Mouse (Mus musculus) lung, postnatal 4 days (tissue): ENCODE measurements at regions not wholly inside any gene's neighbourhood (a gene's known extent, or its start where the extent isn't known, plus 50 kb on each side); places are given as distances from the start of the nearest gene placed in this dataset.
A peak's percentile ranks its signal among the peaks of the same experiment; 100 is the strongest.

Experiments
- DNase-seq, 2 experiments: peaks; one replicate each; pipeline ENCODE4 v3.0.0; 2021

DNA sequence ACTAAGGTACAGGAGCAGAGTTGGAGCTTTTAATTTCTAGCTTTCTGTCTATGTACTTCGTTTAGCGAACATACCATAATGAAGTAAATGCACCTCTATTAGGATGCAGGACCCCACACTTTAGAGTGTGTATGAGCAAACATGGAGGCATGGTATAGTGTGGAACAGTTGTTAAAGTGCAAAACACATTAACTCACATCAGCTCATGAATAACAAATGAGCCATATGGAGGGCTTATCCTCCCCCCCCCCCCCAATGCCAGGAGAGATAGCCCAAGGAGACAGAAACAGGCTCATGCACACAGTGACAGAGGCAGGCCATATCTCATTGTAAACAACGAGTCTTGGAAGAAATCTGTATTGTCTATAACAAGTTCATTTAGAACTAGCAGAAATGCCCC lies 270.9 kb upstream of the Sall1 start:
- no peak for DNase-seq

DNA sequence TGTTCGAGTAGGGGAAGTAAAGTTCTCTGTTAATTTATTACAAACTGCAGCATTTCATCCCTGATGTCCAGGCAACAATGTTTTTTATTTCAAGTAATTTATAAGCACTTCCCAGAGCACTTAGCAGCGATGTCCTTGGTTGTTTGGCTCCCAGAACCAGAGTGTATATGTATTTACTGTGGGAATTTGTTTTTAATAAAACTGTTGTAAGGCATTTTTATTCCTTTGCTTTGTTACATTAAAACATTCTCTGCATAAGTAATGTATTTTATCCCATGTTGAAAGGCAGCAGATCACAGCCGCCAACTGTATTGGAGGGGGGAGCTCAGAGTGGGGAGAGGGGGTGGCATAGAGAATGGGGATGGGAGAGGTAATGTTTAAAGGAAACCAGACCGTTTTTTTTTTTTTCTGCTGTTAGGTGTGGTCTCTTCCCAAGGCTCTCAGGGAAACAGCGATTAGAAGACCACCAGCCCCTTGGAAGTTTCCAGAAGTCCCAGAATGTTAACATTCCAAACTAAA lies 266.8 kb upstream of the Sall1 start:
- no peak for DNase-seq

DNA sequence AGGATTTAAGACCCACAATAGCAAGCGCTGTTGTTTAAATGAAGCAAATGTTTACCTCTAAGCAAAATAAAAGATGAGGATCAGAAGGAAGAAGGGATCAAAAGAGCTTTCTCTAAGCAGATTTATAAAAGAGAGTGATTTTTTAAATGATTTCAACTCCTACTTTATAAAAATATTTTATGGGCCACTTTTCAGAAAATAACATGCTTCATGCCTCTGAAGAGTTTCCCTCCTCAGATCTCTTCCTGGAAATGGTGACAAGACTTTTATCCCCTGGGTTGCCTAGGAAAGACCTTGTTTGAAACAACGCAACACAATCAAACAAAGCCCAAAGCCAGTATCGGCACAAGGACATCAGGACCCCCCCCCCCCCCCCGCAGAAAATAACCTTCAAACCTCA lies 265.6 kb upstream of the Sall1 start:
- DNase-seq = no peak

DNA sequence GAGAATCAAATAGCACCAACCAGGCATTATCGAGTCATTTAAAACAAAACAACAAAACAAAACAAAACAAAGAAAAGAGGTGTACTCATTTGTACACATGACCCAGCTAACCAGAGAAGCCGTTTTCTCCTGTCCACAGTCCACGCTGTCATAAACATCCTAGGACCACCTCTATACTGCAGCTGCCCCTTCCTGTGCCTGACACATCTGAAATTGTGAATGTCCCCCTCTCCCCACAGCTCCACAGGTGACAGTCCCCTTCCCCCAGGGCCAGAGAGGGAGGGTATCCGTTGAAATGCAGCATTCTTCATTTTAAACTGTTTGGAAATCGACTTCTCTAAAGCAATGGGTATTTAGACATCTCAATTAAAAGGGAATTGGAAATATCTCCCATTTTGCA lies 265.0 kb upstream of the Sall1 start:
- no peak for DNase-seq

DNA sequence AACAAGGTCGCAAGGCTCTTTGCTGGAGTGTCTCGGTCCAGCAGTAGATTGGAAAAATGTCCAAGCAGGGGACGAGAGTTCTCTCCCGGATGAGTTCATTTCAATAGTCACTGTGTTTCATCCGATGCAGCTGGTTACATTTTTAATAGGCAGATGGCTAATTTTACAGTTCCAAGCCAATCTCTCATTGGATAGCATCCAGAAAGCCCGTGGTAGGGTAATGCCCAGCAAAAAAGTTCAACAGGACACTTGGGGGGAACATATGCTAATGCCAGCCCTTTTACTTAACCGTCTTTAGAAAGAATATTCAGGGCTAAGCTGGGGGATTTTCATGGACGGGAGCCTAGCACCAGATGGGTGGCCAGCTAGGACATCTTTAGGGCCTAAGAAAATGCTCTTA lies 264.6 kb upstream of the Sall1 start:
- DNase-seq = no peak

DNA sequence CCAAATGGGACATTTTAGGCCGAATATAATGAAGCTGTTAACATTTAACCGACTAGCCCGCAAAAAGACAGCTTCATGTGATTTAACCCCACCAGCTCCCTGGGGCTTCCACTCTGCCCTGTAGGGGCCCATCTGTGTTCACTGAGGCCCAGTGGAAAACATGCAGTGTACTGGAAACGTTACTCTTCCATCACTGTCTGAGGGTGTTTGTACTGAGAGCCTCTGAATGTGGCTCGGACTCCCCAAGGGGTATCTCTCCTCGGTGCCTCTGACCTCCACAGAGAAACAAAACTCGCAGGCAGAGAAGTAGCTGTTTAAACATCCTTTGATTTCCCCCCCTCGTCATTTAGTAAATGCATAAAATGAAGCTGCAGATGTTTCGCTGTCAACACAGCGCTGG lies 263.6 kb upstream of the Sall1 start:
- no peak for DNase-seq

DNA sequence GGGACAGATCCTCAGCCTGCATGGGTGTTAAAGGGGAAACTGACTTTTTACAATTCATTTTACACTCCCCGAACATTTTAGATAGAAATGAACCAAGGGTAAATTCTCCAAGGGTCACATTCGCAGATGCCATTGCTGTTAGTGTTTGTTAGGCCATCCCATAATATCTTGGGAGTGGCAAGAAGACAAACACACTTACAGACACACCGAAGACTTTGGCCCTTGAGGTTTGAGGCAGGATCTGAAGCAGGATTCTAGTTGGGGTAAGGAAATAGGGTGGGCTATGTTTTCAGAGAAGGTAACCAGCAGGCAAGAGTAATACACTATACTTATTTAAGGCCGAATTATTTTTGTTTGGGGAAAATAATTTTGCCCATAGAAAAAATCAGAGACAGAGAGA lies 263.1 kb upstream of the Sall1 start:
- DNase-seq = no peak

DNA sequence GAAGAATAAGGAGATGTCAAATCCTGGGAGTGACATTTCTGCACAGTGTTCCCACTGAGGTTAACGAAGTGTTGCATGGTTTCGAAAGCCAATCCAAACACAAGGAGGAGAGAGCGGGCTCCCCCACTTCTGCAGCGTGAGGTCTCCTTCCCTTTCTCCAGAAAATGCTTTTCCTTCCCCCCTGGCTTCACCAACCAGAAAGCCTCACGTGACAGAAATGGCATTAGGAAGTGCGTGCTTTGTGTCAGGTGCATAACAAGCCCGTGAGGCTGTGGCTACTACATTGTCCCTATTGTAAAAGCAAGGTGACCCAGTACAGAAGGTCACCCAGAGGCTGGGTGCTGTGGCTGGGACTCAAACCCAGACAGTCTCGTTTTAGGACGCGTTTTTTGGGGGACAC lies 260.2 kb upstream of the Sall1 start:
- no peak for DNase-seq

DNA sequence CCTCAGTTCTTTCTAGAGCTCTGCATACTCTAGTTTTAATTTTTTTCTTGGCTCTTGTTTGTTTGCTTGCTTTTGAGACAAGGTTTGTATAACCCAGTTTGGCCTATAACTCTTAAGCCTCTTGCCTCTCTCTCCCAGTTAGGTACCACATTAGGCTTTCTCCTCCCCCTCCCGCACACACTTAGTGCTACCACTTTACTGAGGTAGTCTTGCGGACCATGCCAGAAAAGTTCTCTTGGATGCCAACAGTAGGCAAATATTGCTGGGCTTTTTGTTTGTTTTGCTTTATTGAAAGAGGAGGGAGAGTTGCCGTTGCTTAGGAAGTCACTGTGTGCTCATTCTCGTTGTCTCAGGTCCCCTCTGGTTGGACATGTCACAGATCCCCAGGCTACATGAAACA lies 259.4 kb upstream of the Sall1 start:
- peak in 1 of 2 experiments; percentile 5 for DNase-seq

DNA sequence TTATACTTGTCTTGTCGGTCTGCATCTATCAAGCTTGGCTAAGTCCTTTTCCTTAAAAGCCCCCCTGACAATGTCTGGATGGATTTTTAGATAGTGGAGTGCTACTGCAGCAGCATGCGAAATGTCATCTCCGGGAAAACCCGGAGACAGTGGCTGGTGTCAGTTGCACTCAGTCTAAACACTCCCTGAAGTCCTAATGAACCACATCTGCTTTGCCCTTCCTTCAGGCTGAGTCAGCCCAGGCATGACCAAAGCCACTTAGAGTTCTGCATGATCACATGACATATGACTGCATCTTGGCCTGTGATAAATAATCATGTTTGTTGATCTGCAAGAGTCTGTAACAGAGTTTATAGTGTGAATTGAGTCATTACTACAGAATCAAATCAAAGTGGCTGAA lies 255.7 kb upstream of the Sall1 start:
- DNase-seq = no peak

DNA sequence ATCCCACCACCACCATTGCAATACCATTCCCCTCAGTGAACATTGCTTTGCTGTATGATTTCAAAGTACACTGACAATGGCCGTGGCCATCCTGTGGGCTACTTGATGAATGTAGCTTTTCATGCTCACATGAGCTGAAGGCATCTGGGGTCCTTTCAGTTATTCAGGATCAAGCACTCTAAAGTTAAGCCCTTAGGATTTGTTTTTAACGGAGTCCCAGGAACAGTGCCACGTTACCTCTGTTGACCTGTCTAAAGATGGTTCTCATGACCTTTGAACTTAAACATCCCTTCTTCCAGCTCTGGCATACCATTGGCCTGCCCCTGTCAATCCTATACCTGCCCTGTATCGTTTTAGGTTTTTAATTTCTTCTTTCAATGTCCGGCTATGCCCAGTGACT lies 251.7 kb upstream of the Sall1 start:
- no peak for DNase-seq

DNA sequence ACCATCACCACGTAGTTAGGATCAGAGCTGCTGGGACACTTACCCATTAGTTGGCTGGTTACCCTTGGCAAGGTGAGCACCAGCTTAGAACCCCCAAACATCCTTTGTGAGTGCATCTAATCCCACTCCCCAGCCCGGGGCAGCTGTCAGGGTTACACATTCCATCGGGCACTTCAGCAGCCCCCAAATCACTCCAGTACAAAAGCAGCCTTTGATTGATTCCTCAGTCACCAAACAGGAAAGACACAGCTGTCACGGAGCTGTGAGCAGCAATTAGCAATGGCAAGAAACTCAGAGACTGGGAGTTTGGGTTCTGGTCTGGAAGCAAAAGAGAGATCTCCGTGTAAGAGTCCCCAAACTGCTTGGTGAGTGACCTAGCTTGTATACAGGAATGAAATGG lies 245.1 kb upstream of the Sall1 start:
- no peak for DNase-seq

DNA sequence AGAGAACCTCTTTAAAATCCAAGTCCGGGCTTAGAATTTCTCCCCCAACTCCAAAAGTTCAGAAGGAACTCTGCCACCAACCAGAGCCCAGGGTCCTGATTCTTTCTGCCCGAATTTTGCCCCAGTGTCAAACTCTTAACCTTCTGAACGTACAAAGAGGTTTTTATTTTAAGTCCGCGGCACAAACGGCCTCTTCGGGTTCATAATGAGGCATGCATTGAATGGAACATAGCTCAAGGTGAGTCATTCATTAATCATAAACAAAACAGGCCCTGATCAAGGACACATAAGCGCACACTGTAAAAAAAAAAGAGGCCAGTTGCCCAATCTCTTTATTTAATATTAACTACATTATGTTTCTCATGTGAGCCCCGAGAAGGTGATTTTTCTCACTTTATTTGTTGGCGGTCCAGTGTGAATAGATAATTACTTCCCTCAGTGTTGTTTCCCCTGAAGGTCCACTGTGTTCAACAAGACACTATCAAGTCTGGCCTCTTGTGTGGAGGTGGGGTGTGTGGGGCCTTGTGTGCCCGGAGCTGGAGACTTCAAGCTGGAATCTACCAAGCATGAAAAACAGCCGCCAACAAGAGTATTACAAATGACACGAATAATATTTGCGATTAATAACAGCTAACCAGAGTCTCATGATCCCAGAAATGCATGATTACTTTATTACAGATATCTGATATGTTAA lies 241.1 kb upstream of the Sall1 start:
- DNase-seq = no peak

DNA sequence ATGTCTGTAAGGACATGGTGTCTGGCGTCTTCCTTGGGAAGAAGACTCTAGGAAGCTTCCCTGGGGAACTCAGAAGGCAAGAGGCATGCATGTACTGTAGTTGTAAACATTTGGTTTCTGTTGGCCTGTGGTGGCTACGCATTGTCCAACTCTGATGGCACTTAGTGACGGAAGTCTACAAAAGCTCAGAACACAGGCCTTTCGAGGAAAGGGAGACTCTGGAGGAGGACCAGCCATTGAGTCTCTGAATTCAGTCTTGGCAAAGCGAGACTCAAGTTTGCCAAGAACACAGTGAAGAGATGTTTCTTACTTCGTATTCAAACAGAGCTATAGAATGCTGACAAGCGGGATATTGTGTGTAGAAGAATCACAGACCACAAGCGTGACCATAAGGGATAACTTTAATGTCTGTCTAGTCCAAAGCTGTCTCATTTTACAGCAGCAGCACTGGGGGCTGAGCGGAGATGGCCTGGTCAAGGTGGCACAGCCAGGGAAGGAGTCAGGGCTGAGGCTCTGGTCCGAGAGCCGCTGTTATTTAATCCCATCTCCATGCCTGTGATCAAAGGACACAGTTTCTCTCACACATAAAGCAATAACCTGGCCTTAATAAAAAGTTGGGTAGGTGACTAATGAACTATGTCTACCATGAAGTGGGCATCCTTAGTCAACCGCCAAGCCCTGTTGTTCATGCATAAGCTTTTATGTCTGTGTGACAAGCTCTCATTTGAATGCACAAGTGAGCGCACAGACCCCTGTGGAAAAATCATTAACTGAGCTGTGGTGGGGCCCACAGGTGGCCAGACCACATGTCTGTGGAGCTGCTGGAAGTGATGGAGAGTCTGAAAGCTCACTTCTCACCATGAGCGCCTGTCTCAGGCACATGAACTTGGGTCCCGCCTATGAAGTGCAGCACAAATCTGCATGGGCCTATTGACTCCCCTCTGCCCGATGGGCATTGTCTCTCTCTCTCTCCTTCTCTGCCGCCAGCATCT lies 239.4 kb upstream of the Sall1 start:
- DNase-seq = no peak

DNA sequence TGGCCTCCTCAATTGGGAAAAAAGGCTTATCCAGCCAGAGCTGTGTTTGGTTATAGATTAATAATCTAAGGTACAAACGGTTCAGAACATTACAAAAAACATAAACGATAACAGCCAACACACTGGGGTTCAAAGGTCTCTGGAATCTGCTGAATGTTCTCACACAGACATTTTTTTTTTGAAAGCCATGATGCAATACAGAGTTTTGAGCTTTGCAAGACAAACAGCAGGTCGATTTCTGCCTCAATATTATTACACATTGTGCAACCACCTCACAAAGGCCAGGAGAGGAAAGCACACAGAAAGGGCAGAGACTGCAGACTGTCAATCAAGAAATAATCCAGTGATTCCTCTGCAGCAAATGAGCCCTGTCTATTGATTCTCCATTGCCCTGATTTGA lies 235.9 kb upstream of the Sall1 start:
- no peak for DNase-seq

DNA sequence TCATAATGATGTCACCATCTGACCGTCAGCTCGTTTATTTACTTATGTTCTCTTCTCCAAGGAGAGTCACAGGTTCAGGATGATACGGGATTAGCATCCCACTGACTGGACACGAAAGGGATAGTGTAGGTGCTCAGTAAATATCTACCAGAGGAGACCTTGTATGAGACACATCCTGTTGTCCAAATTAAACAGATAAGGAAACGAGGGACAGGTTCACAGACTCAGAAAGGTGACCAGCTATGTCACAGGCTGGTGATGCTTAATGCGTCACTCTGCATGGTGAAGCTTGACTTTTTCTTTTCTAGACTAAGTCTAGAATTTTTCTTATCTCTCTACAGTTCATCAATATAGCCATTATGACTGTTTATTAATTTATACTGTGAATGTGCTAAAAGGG lies 235.2 kb upstream of the Sall1 start:
- DNase-seq = no peak

DNA sequence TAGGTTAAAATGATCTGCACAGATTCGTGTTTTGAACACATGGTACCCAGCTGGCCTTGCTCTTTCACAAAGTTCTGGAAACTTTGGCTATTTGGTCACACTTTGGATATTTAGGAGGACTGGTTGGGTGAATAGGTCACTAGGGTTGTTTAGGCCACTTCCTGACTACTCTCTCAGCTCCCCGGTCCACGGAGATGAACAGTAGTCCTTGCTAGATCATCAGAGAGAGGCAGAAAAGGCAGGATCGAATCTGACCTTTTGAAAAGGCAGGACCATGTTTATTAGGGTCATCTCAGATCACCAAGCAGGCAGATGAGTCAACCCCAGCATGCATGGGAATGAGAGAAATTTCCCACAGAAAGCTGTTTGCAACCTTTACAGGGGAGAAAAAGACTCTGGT lies 229.3 kb upstream of the Sall1 start:
- DNase-seq = no peak

DNA sequence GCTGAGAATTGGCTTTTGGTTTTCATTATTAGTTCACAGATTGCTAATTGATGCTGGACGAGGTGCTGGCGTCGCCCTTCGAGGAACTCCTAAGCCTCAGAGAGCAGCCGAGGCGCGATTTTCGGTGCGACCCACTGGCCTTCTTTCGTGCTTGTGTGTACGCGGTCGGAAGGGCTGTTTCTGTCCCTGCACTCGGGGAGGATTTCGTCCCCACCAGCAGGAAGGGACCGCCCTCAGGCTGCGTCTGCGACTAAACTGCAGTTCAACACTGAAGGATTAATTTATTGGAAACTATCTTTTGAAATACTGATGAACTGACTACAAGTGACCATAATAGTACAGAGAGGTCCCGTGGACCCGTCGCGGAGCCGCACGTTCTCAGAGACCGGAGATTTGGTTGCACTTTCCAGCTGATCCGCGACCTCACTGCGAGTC lies 228.4 kb upstream of the Sall1 start:
- peak; percentile 14 to 24 for DNase-seq

DNA sequence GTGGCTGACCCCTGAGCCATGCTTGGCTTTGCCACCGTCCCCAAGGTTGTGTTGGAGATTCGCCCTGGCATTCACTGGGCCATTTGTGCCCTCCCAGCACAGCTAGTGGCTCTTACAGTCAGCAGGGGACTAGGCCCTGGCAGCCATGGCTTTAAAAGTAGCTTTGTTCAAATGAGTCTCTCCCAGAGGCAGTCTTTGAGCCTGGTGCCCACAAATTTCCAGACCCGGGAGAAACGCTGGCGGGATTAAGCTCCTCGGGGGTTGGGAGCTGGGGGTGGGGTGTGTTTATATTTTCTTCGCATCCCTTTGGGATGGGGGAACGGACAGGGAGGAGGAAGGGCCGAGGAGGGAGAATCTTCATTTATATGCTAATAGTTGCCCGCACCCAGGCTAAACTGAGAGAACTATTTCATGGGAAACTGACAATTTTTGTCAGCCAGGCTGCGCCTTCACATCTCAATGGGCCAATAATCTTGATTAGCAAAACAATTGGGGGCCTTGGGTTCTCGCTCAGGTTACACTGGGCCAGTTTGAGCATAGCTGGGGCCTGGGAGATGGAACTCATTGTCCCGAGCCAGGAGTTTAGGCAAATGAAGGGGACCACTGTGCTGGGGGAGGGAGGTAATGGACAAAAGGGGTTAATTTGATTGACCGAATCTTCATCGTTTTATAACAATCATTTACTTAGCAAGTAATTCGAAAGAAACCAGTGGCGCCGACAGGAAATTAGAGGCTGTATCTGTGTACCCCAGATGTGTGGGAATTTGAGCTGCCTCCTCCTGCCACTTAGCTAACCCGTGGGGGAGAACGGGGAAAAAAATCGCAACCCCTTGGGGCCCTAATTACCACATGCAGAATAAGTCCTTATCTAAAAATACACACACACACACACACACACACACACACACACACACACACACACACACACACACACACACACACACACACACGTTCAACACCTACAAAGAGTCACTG lies 227.7 kb upstream of the Sall1 start:
- DNase-seq = no peak

DNA sequence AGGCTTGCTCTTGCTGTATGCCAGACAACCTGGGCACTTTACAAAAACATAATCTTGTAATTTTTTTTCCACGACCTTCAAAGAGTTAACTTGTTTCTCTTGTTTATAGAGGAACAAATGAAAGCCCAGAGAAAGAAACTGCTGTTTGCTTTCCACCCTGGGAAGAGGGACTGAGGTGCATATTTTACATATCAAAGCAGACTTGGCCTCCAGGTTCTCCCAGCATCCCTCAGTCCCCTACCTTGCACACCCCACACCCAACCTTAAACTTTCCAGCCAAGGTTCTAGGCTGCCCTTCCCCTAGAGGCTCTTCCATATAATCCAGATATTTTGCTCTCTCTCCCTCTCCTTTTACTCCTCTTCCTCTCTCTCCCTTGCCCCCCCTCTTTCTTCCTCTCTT lies 226.0 kb upstream of the Sall1 start:
- no peak for DNase-seq

DNA sequence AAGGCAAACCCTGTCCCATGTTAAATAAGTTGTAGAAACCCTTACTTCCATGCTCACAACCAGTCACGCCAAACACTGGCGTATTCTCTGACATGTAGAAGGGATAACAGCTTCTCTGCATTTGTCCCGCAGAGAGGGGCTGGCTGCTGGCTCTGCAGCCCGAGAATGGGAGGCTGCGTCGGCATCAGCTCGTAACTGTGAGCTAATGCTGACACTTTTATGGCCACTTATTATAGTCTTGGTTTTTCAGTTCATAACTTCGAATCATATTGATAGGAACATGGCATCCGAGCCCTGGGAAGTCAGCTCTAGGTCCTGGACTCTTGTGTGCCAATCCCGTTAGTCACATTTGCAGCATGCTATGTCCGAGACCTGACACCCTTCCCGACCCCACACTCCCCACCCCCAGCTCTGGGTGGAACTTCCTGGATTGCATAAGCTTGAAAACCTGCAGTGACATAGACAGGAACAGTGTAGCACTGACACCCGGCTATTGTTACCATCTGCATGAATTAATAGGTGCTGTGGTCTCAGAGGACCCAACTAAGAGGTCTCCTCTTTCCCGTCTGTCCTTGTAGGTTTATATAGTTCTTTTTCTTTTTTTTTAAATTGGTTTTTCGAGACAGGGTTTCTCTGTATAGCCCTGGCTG lies 217.3 kb upstream of the Sall1 start:
- no peak for DNase-seq

DNA sequence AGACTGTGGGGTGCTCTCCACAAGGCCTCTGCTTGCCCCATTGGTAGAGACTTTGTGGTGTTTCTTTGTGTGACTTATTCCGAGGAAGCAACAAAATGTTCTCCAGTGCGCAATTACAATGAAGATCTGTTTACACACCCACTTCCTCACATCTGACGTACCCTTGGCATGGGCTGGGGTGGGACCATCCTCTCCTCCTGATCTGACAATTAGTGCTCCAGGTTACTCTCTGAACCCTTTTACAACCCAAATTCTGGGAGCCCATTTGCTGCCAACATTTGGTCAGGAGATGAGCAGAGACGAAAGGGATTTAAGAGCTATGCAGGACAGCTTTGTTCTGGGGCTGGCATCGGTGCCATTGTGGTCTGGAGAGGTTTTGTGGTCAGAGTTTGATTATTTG lies 215.9 kb upstream of the Sall1 start:
- DNase-seq = peak in 1 of 2 experiments; percentile 16
